Mouse (Mus musculus) lung, postnatal 14 days (tissue): ENCODE results near the gene Rec114.

ENCODE experiments used
- DNase-seq: peaks from one replicate; pipeline ENCODE4 v3.0.0; 2021

The Rec114 gene

GRCm38 (mm10) chr9:58743702-58744248 lies at the start of gene Rec114:
Gene Rec114, minus strand, starts transcription at chr9:58743964.
- no peak for DNase-seq

- DNase-seq: no peak
These were observed 45.7 kb upstream of the Rec114 start for GRCm38 (mm10) chr9:58789476-58789875.

GRCm38 (mm10) chr9:58775363-58775762 lies 31.6 kb upstream of the Rec114 start:
- DNase-seq: peak; percentile 4

- no peak for DNase-seq
These were observed 31.0 kb upstream of the Rec114 start for GRCm38 (mm10) chr9:58774761-58775160.

- DNase-seq: no peak
These were observed 26.2 kb upstream of the Rec114 start for GRCm38 (mm10) chr9:58769943-58770342.

GRCm38 (mm10) chr9:58766959-58767955 lies 23.5 kb upstream of the Rec114 start:
- DNase-seq: no peak

- no peak for DNase-seq
These were observed 20.6 kb upstream of the Rec114 start for GRCm38 (mm10) chr9:58764354-58764753.

- DNase-seq: no peak
These were observed 19.4 kb upstream of the Rec114 start for GRCm38 (mm10) chr9:58763114-58763513.

GRCm38 (mm10) chr9:58762086-58762485 lies 18.3 kb upstream of the Rec114 start:
- DNase-seq: no peak

GRCm38 (mm10) chr9:58758754-58759153 lies 15.0 kb upstream of the Rec114 start:
- no peak for DNase-seq

- DNase-seq: no peak
These were observed 12.8 kb upstream of the Rec114 start for GRCm38 (mm10) chr9:58756371-58757132.

- no peak for DNase-seq
These were observed 9.8 kb upstream of the Rec114 start for GRCm38 (mm10) chr9:58753606-58754005.

- no peak for DNase-seq
These were observed 4.4 kb upstream of the Rec114 start for GRCm38 (mm10) chr9:58748142-58748541.

GRCm38 (mm10) chr9:58747328-58747755 lies 3.6 kb upstream of the Rec114 start:
- no peak for DNase-seq

GRCm38 (mm10) chr9:58742692-58743091 lies 1.1 kb downstream of the Rec114 start:
- DNase-seq: no peak

GRCm38 (mm10) chr9:58741369-58741768 lies 2.4 kb downstream of the Rec114 start:
- no peak for DNase-seq

- peak; percentile 23 for DNase-seq
These were observed 4.0 kb downstream of the Rec114 start for GRCm38 (mm10) chr9:58739791-58740190.

- DNase-seq: no peak
These were observed 20.6 kb downstream of the Rec114 start for GRCm38 (mm10) chr9:58723165-58723564.

GRCm38 (mm10) chr9:58722151-58722550 lies 21.6 kb downstream of the Rec114 start:
- no peak for DNase-seq

- DNase-seq: no peak
These were observed 22.7 kb downstream of the Rec114 start for GRCm38 (mm10) chr9:58721021-58721420.

- DNase-seq: no peak
These were observed 23.6 kb downstream of the Rec114 start for GRCm38 (mm10) chr9:58720167-58720566.

GRCm38 (mm10) chr9:58719471-58719870 lies 24.3 kb downstream of the Rec114 start:
- no peak for DNase-seq

- DNase-seq: no peak
These were observed 24.8 kb downstream of the Rec114 start for GRCm38 (mm10) chr9:58718964-58719363.
